Mouse (Mus musculus) layer of hippocampus, postnatal 14 days (tissue): ENCODE data around the gene Aspm. TPM values are rescaled to one million over a fixed set of nuclear protein-coding genes. Genes with fewer than 3 reads are reported as not detected.

ENCODE experiments used
- DNase-seq, 2 experiments: peaks; one replicate each; pipeline ENCODE4 v3.0.0; 2021 to 2022; ENCODE audit warnings: low spot score in 2 of 2, mixed read lengths in 1 of 2
- total RNA-seq, 2 experiments: library from RNA; stranded (reverse); gene quantifications; 2 replicates each; pipeline ENCODE4 v1.2.3; 2021

The Aspm gene
- total RNA-seq, 2 experiments from 2014 or later = 1.6 to 1.7 TPM

GRCm38 (mm10) chr1:139499751-139500150 lies 45.2 kb downstream of the Aspm start:
- no peak for DNase-seq

GRCm38 (mm10) chr1:139501258-139501752 lies 46.7 kb downstream of the Aspm start, which contains the start of gene F13b:
F13b (plus strand) TSS chr1:139501702.
- no peak for DNase-seq

GRCm38 (mm10) chr1:139514556-139514955 lies 60.0 kb downstream of the Aspm start:
- DNase-seq = no peak

Other genes with a start within 250 kb of the Aspm start
- under 1 TPM; 0.45 to 0.58 TPM for gene Crb1, start 77.7 kb upstream of the Aspm start, total RNA-seq
- 10 to 100 TPM; 30.2 to 30.6 TPM for gene Zbtb41, start 32.5 kb upstream of the Aspm start, total RNA-seq
- not detected for gene F13b, start 46.9 kb downstream of the Aspm start, total RNA-seq
- gene Cfhr1, start 105.5 kb downstream of the Aspm start, total RNA-seq = not detected